ENCODE assay signal across 8 mouse cellular contexts in genomic region chr7:45643441-45644178, GRCm38 (mm10). TPM values are rescaled to one million over a fixed set of nuclear protein-coding genes. Genes with fewer than 3 reads are reported as not detected.
DNase-seq lines count a peak whose midpoint lies in the region; ATAC-seq and TF ChIP-seq lines count a peak whose summit lies in the region.

No protein-coding gene starts in this region.

- DNase-seq in R1 (ENCODE audit: low read depth, low spot score), result peak; percentile 100
- peak; percentile 99 to 100 for DNase-seq in cerebellum, postnatal 10 days
- DNase-seq in frontal cortex, postnatal 14 days (ENCODE audit: low spot score in 2 of 2), result peak; percentile 84 to 90
- DNase-seq in layer of hippocampus, postnatal 10 days (ENCODE audit: low spot score in 2 of 2), result peak; percentile 88 to 94
- peak; percentile 99 for DNase-seq in lung, postnatal 0 days (ENCODE audit: low spot score)
- DNase-seq in ovary, postnatal 10 days (ENCODE audit: low spot score), result peak; percentile 91
- peak; percentile 97 for DNase-seq in thymus, postnatal 0 days (ENCODE audit: low spot score)

- WGBS in hindbrain, embryonic 12.5 days, result 2% methylated on average over 28 of the region's 28 CpGs
- WGBS in lung, postnatal 0 days, result 9% methylated on average over 28 of the region's 28 CpGs

- peaks cover 27% of the 10 kb centered on the region for H3K4me1 ChIP-seq in hindbrain, embryonic 12.5 days
- peaks cover 28% of the 10 kb centered on the region for H3K4me1 ChIP-seq in lung, postnatal 0 days (ENCODE audit: insufficient read depth, low read depth, low read length)

- H3K4me3 ChIP-seq in hindbrain, embryonic 12.5 days, result peak overlapping the region; percentile 36
- H3K4me3 ChIP-seq in lung, postnatal 0 days (ENCODE audit: low read depth, low read length), result peak overlapping the region; percentile 28

- TF ChIP-seq CTCF in lung, postnatal 0 days (IDR thresholded peaks at IDR 0.05), result no peak

- no peaks in the 10 kb centered on the region for H3K27me3 ChIP-seq in hindbrain, embryonic 12.5 days
- no peaks in the 10 kb centered on the region for H3K27me3 ChIP-seq in lung, postnatal 0 days (replicated peaks; ENCODE audit: insufficient read depth, low read length)

- no peaks in the 10 kb centered on the region for H3K36me3 ChIP-seq in hindbrain, embryonic 12.5 days
- H3K36me3 ChIP-seq in lung, postnatal 0 days (ENCODE audit: insufficient read depth, low read length), result no peaks in the 10 kb centered on the region

- ATAC-seq in hindbrain, embryonic 12.5 days (ENCODE audit: low FRiP score), result peak; percentile 94
- peak; percentile 91 for ATAC-seq in lung, postnatal 0 days

- peak; percentile 46; the same call in 1 of the 2 replicates for TF ChIP-seq EP300 in lung, postnatal 0 days (IDR thresholded peaks at IDR 0.05)

- no peaks in the 10 kb centered on the region for H3K9me3 ChIP-seq in hindbrain, embryonic 12.5 days (replicated peaks)
- no peaks in the 10 kb centered on the region for H3K9me3 ChIP-seq in lung, postnatal 0 days (ENCODE audit: low read length)

- H3K9ac ChIP-seq in hindbrain, embryonic 12.5 days, result peak overlapping the region; percentile 59
- H3K9ac ChIP-seq in lung, postnatal 0 days (replicated peaks; ENCODE audit: low read depth), result 0 out of 2 replicates have a peak overlapping the region, but pooled peaks have one; percentile 32

- H3K4me2 ChIP-seq in hindbrain, embryonic 12.5 days (replicated peaks), result peak overlapping the region; percentile 56
- H3K4me2 ChIP-seq in lung, postnatal 0 days (replicated peaks; ENCODE audit: low read depth, low read length), result peak overlapping the region; percentile 61

- peak overlapping the region; percentile 83 for H3K27ac ChIP-seq in hindbrain, embryonic 12.5 days
- peak overlapping the region; percentile 80 for H3K27ac ChIP-seq in lung, postnatal 0 days (ENCODE audit: low read length)

RNA-seq across cellular contexts. Expression of gene Mamstr, which starts 3.8 kb away (rescaled TPM):
- polyA plus RNA-seq in hindbrain, embryonic 12.5 days (2016; fragmentation: Nextera tagmentation; extraction: Ambion mirVana), result 3.7 and 4.8 TPM in 2 replicates
- total RNA-seq in layer of hippocampus, postnatal 10 days (2021), result 1 to 10 TPM; 1.7 TPM
- polyA plus RNA-seq in lung, postnatal 0 days (2015; fragmentation: Nextera tagmentation; extraction: Ambion mirVana), result 4.0 and 4.8 TPM in 2 replicates
- 1.6 and 1.9 TPM in 2 replicates for polyA plus RNA-seq in thymus, postnatal 0 days (2015; fragmentation: Nextera tagmentation; extraction: Ambion mirVana)

RNA-seq across cellular contexts. Expression of gene Rasip1, which starts 16.3 kb away (rescaled TPM):
- 15.6 and 16.2 TPM in 2 replicates for polyA plus RNA-seq in hindbrain, embryonic 12.5 days (2016; fragmentation: Nextera tagmentation; extraction: Ambion mirVana)
- 10 to 100 TPM; 13.9 to 14.5 TPM for total RNA-seq in layer of hippocampus, postnatal 10 days (2021)
- polyA plus RNA-seq in lung, postnatal 0 days (2015; fragmentation: Nextera tagmentation; extraction: Ambion mirVana), result 43.3 and 49.0 TPM in 2 replicates
- polyA plus RNA-seq in thymus, postnatal 0 days (2015; fragmentation: Nextera tagmentation; extraction: Ambion mirVana), result 2.9 and 4.4 TPM in 2 replicates

RNA-seq across cellular contexts. Expression of gene Izumo1, which starts 22.0 kb away (rescaled TPM):
- polyA plus RNA-seq in hindbrain, embryonic 12.5 days (2016; fragmentation: Nextera tagmentation; extraction: Ambion mirVana), result 0.18 TPM in 1 of 2 replicates, not detected in the other
- not detected for total RNA-seq in layer of hippocampus, postnatal 10 days (2021)
- 0.19 and 0.32 TPM in 2 replicates for polyA plus RNA-seq in lung, postnatal 0 days (2015; fragmentation: Nextera tagmentation; extraction: Ambion mirVana)
- polyA plus RNA-seq in thymus, postnatal 0 days (2015; fragmentation: Nextera tagmentation; extraction: Ambion mirVana), result 0.08 and 0.16 TPM in 2 replicates

RNA-seq across cellular contexts. Expression of gene Fut2, which starts 22.6 kb away (rescaled TPM):
- 0.37 TPM in 1 of 2 replicates, not detected in the other for polyA plus RNA-seq in hindbrain, embryonic 12.5 days (2016; fragmentation: Nextera tagmentation; extraction: Ambion mirVana)
- under 1 TPM in 1 of 2 experiments, not detected in 1; 0.22 TPM for total RNA-seq in layer of hippocampus, postnatal 10 days (2021)
- polyA plus RNA-seq in lung, postnatal 0 days (2015; fragmentation: Nextera tagmentation; extraction: Ambion mirVana), result 0.27 and 0.84 TPM in 2 replicates
- 0.44 and 0.52 TPM in 2 replicates for polyA plus RNA-seq in thymus, postnatal 0 days (2015; fragmentation: Nextera tagmentation; extraction: Ambion mirVana)

RNA-seq across cellular contexts. Expression of gene Fut1, which starts 26.5 kb away (rescaled TPM):
- polyA plus RNA-seq in hindbrain, embryonic 12.5 days (2016; fragmentation: Nextera tagmentation; extraction: Ambion mirVana), result 0.14 TPM in 1 of 2 replicates, not detected in the other
- under 1 TPM; 0.20 to 0.71 TPM for total RNA-seq in layer of hippocampus, postnatal 10 days (2021)
- polyA plus RNA-seq in lung, postnatal 0 days (2015; fragmentation: Nextera tagmentation; extraction: Ambion mirVana), result 0.13 and 0.18 TPM in 2 replicates
- 1.4 and 3.2 TPM in 2 replicates for polyA plus RNA-seq in thymus, postnatal 0 days (2015; fragmentation: Nextera tagmentation; extraction: Ambion mirVana)

Comparison
In these comparisons a context has a peak if more than half of its experiments do, and no peak if none do; other contexts are left out.
1. Peak in every context shown above with its lines: DNase-seq, ATAC-seq, H3K4me3 ChIP-seq and H3K27ac ChIP-seq.